Mouse (Mus musculus) heart, adult 2 months (tissue): ENCODE measurements around the gene Olfr974.

ENCODE experiments used
- CTCF ChIP-seq: fragments of 200-600 bp; IDR thresholded peaks from 2 replicates; pipeline ENCODE4 v1.8.1; 2022; ENCODE audit warnings: antibody characterized with exemption, mild to moderate bottlenecking, moderate library complexity
- EP300 ChIP-seq: fragments of 200-500 bp; IDR thresholded peaks from 2 replicates; pipeline ENCODE4 v1.6.1; 2011; ENCODE audit warnings: low read depth, low read length, control low read depth; ENCODE audit not compliant: insufficient read depth

GRCm38 (mm10) chr9:39907036-39907435 is 30.3 kb upstream of the Olfr974 start, which contains the start of gene Olfr229:
- TF ChIP-seq CTCF = no peak
- no peak for TF ChIP-seq EP300
